Mouse (Mus musculus): ENCODE data around the gene Prkci.

DNA sequence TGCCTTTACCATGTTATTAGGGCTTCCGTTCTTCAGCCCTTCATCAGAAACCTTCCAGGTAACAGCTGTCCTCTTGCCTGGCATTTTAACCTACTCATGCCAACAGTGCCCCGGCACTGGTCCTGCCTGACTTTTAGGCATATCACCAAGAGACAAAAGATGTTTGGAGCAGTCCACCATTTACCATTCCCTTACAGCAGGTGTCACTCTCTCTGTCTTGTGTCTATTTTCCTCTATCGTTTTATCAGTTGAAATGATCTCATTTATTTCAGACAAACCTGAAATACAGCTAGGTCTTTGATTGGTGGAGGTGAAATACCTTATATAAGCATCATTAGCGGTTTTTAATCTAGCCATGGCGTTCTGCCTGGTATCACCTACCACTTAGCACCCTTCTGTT lies 53.5 kb downstream of the Prkci start:
- TF ChIP-seq CTCF (IDR thresholded peaks at IDR 0.05) (no peak), EP300 (IDR thresholded peaks at IDR 0.05) (no peak)

All from lung, postnatal 0 days (tissue).